Mouse (Mus musculus) bone marrow macrophage, adult 2 months (primary cell): ENCODE measurements around the gene Mpzl3. TPM values are rescaled to one million over a fixed set of nuclear protein-coding genes. Genes with fewer than 3 reads are reported as not detected.

ENCODE experiments used
- H3K27ac ChIP-seq: 2 replicates; pipeline ENCODE4 v1.5.1; 2012; ENCODE audit warnings: low read depth, low read length; ENCODE audit not compliant: insufficient read depth
- H3K4me1 ChIP-seq: 2 replicates; pipeline ENCODE4 v1.6.1; 2012; ENCODE audit warnings: low read length; ENCODE audit not compliant: control insufficient read depth, insufficient read depth
- H3K4me3 ChIP-seq: 2 replicates; pipeline ENCODE4 v1.5.1; 2012; ENCODE audit warnings: mild to moderate bottlenecking, low read length, moderate library complexity; ENCODE audit not compliant: insufficient read depth
- CTCF ChIP-seq: IDR thresholded peaks from 2 replicates; pipeline ENCODE4 v1.5.1; 2012; ENCODE audit warnings: low read depth, mild to moderate bottlenecking, low read length, moderate library complexity
- POLR2A ChIP-seq: IDR thresholded peaks from 2 replicates; pipeline ENCODE4 v1.6.1; 2012; ENCODE audit warnings: mild to moderate bottlenecking, low read depth, low read length, borderline replicate concordance
- polyA plus RNA-seq: library from polyadenylated mRNA; stranded (reverse); fragments of >200 nt; gene quantifications from 2 replicates; pipeline ENCODE4 v1.2.4, GENCODE M21; 2012; ENCODE audit not compliant: missing spikeins, insufficient read depth, insufficient read length

The Mpzl3 gene
- polyA plus RNA-seq, 1 experiment, result 1.1 TPM

DNA sequence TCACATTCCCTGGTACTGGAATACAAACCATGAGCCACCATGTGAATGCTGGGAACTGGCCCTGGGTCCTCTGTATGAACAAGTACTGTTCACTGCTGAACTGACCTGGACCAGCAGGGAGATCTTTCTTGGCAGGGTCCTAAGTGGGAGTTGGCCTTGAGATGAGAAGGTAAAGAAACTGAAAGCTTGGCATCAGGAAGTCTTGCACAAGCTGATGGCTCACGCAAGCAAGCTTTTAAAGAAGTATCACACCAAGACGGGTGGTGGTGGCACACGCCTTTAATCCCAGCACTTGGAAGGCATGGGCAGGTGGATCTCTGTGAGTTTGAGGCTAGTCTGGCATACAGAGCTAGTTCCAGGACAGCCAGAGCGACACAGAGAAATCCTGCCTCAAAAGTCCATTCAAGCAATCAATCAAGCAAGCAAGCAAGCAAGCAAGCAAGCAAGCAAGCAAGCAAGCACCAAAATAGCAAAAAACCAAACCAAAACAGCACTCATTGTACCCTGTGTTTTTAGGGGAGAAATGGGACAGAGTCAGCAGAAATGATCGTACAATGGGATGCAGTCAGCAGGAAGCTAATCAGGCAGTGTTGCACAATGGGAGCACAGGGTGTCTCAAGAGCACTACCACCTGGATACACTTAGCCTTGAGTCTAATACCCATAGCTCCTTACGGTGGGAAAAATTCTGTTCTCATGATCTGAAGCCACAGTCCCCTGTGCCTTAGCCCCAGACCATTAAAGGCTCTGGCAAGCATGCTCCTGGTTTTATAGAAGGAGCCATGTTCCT is 40.4 kb downstream of the Mpzl3 start:
- Histone ChIP-seq H3K27ac (no peak overlapping the region), H3K4me3 (no peak overlapping the region), H3K4me1 (peaks cover 19% of the 10 kb centered on the region)
- TF ChIP-seq POLR2A, result no peak
- no peak for TF ChIP-seq CTCF

DNA sequence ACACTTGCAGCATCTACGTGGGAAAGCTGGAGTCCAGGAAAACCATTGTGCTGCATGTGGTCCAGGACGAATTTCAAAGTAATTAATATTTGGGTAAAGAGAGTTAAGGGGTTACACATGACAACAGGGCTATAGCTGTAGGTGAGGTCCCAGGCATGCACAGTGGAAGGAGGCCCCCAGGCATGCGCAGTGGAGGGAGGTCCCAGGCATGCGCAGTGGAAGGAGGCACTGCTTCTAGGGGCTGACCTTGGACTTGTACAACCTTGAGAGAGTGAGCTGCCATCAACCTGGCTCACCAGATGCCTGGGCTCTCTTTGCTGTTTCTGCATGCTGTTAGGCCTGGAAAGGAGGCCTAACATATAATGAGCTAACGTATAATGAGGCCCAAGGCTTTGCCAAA is 42.9 kb downstream of the Mpzl3 start:
- Histone ChIP-seq H3K27ac (no peak overlapping the region), H3K4me1 (peaks cover 12% of the 10 kb centered on the region), H3K4me3 (no peak overlapping the region)
- TF ChIP-seq POLR2A (no peak), CTCF (no peak)

DNA sequence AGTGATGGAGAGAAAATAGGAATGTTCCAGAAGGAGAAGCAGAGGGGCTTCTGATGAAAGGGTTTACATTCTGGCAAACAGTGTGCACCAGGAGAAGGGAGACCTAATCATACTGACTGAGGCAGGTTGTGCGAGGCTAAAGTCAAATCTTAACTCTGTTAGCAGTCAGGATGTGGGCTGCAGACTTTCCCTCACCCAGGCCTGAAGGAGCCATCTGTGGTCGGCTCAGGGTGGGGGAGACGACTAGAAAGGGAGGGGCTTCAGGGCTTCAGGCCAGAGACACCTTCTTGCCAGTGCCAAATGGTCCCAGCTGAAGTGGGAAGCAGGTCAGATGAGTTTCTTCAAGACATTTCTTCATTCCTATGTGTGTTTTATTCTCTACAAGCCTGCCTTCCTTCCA is 43.4 kb downstream of the Mpzl3 start:
- Histone ChIP-seq H3K4me3 (no peak overlapping the region), H3K4me1 (peaks cover 11% of the 10 kb centered on the region), H3K27ac (no peak overlapping the region)
- TF ChIP-seq CTCF, result no peak
- no peak for TF ChIP-seq POLR2A

DNA sequence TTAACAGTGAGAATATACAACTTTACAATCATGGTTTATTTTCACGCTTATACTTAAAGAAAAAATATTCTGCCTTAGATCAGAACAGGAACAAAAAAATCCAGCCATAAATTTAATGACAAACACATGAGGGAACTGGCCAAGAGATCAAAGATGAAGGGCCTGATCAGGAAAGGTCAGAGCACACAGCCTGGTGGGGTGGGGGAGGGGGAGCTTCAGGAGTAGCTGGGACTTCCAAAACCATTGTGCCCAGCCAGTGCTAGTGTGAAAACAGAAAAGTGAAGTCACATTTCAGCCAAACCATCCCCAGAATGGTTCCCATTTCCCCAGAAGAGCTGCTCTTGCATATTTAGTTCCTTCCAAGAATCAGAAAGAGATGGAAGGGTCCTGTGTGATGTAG is 47.5 kb downstream of the Mpzl3 start:
- no peak overlapping the region for H3K27ac ChIP-seq
- H3K4me3 ChIP-seq, result no peak overlapping the region
- TF ChIP-seq POLR2A (no peak), CTCF (no peak)
- H3K4me1 ChIP-seq, result no peaks in the 10 kb centered on the region

DNA sequence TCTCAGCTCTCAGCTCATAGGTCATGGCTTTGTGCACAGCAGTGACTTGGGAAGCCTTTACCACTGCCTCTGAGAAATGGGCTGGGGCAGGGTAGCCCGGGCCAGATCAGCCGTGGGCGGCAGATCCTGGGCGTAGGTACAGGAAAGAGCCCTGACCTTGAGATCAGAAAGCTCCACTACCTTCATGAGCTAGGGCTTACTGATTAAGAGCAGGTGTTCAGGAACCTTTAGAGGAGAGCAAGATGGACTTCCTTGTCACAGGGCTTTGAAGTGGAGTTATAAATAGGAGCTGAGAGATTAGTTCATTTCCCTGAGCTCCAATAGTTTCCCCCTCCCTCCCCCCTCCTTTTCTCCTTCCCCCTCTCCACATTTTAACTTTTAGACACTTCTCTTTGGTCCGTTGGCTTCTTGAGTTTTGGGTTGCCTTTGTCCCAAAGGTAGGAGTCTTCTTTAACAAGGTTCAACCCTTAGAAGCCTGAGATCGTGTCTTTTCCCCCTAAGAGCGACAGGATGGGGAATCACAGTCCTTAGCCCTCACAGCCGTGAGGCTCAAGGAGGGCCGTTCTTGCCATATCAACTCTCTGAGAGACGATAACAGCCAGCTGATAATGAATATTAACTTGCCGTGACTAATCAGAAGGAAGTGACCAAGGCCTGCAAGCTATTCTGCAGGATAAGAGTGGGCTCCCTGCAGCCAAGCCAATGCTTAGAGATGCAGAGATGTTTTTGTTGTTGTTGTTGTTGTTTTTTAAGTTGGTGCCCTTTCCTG is 48.4 kb downstream of the Mpzl3 start:
- H3K4me3 ChIP-seq, result no peak overlapping the region
- H3K27ac ChIP-seq, result no peak overlapping the region
- no peak for TF ChIP-seq POLR2A
- no peak for TF ChIP-seq CTCF
- no peaks in the 10 kb centered on the region for H3K4me1 ChIP-seq

DNA sequence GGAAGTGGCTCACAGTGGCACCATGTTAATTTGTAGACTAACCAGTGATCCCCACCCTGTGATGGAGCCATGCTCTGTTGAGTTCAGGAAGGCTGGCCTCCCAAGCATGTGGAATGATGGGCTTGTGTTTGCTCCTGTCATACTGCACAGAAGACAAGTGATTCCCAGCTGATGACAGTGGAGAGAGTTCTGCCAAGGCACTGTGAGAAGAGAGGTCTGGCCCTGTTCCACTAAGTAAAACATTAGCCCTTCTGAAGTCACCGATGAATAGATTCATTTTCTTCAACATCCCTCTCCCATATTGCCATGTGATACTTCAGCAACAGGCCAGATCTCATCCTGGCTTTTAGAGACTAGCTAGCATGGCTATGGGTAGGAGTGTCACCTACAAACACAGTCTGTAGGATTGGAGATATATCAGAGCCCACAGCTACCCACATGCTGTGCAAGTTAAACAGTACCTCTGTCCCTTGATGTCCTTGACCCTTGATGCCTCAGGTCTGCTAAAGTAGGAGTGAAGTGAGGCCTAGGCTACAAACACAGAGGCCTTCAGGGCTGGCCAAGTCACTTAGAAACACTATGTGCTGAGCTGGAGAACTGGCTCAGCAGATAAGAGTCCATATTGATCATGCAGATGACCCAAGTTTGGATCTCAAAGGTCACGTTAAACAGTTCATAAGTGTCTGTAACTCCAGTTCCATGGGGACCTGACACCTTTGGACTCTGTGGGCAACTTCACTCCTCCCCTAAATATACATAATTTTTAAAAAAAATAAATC is 50.8 kb downstream of the Mpzl3 start:
- no peak overlapping the region for H3K4me3 ChIP-seq
- TF ChIP-seq CTCF, result no peak
- TF ChIP-seq POLR2A, result no peak
- no peak overlapping the region for H3K27ac ChIP-seq
- no peaks in the 10 kb centered on the region for H3K4me1 ChIP-seq

DNA sequence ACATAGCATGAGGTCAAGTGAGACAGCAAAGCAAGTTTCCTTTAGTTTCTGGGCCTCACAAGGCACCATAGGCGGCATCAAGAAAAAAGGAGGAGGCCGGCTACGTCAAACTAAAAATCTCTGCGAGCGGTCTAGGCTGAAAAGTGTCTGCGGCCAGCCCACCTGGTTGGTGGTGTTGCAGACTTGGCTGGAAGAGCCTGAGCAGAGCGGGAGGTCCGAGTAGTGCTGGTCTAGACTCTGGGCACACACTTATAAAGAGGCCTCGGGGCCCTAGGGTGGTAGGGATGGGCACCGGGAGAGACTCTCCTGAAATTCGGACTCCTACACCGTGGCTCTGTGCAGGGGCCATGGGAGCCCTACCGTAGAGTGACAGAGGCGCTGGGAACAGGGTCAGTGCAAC is 60.7 kb downstream of the Mpzl3 start:
- TF ChIP-seq POLR2A, result no peak
- no peak for TF ChIP-seq CTCF
- H3K4me1 ChIP-seq, result peaks cover 7% of the 10 kb centered on the region

DNA sequence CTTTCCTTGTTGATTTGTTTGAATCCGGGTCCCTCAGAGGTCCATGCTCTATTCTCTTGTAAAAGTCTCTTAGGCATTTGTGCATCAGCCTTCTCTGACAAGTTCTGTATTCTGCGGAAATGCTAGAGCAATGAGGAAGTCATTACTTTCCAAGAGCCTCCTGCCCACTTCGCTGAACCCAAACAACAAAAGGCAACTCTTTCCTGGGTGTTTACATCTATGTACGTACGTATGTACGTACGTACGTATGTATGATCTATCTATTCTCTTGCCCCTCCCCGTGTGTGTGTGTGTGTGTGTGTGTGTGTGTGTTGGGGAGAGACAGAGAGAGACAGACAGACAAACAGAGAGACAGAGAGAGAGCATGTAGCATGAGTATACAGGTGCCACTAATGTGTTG is 61.8 kb downstream of the Mpzl3 start:
- Histone ChIP-seq H3K4me3 (no peak overlapping the region), H3K4me1 (peaks cover 7% of the 10 kb centered on the region), H3K27ac (no peak overlapping the region)
- TF ChIP-seq CTCF (no peak), POLR2A (no peak)

More for the DNA sequence above, 60.7 kb downstream of the Mpzl3 start:
- H3K4me3 ChIP-seq, result no peak overlapping the region
- no peak overlapping the region for H3K27ac ChIP-seq

DNA sequence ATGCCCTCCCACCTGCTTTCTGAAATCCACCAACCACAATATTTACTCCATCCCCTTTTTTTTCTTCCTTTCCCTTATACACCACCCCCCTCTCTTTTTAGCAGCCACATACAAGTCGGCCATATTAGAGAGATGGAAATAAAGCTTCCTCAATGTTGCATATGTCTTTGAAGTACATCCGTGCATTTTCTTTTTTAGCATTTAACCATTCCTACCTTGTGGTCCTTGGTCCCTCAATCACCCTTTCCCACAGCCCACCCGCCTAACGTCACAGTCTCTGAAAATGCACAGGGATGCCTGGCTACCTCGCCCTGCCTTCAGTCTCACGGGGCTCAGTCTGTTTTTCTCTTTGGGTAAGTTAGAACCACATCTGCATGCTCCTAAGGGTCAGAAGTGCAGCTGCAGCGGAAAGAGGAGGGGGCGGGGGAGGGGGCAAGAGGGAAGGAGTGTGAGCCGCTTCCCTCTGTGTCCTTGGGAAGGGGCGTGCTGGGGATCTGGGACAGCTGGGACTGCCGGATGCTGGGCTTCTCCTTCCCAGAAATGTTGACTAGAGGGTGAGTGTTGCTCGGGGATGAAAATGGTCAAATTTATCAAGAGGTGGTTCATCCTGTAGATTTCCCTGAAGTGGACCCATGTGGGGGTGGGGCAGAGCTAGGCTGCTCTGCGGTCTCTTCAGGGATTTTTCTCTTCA is 62.9 kb downstream of the Mpzl3 start, which contains the start of gene Scn2b:
Gene Scn2b (plus strand): TSS at position 42 of the 691 bp plus-strand sequence.
- H3K4me1 ChIP-seq, result peaks cover 6% of the 10 kb centered on the region; the same call in 1 of the 2 replicates
- no peak within 1 kb of the TSS for H3K4me3 ChIP-seq

More for the DNA sequence above, 62.9 kb downstream of the Mpzl3 start, which contains the start of gene Scn2b:
- H3K27ac ChIP-seq, result no peak within 1 kb of the TSS
- TF ChIP-seq CTCF, result no peak
- no peak for TF ChIP-seq POLR2A
